Mouse (Mus musculus): ENCODE measurements around the gene Lats2. TPM values are rescaled to one million over a fixed set of nuclear protein-coding genes. Genes with fewer than 3 reads are reported as not detected.
"Not testable (repeated sequence)": the region's sequence is repeated elsewhere in the genome, so short reads cannot be mapped to it uniquely, and the experiment has no call there.

Gene Lats2
- polyA plus RNA-seq, 1 experiment from 2014 or later, result 23.9 TPM

GRCm38 (mm10) chr14:57663630-57664029, 94.6 kb downstream of the Lats2 start:
- no peak for DNase-seq (ENCODE audit: low spot score)
- H3K4me2 ChIP-seq (ENCODE audit: low read depth, low read length), result peak overlapping the region; percentile 91
- no peak for ATAC-seq (ENCODE audit: low read depth)
- WGBS, result 24% methylated on average over 1 of the region's 1 CpGs
- no peaks in the 10 kb centered on the region for H3K27me3 ChIP-seq (replicated peaks; ENCODE audit: control insufficient read depth, insufficient read depth, low read length)
- H3K27ac ChIP-seq (replicated peaks; ENCODE audit: low read depth, low read length), result no peak overlapping the region
- H3K9ac ChIP-seq (ENCODE audit: low read depth, low read length), result peak overlapping the region; percentile 94
- peak overlapping the region; percentile 83 for H3K4me3 ChIP-seq (ENCODE audit: low read depth, low read length)
- no peaks in the 10 kb centered on the region for H3K36me3 ChIP-seq (ENCODE audit: control insufficient read depth, insufficient read depth, low read length)
- H3K9me3 ChIP-seq (ENCODE audit: control insufficient read depth, low read length), result no peaks in the 10 kb centered on the region
- H3K4me1 ChIP-seq (ENCODE audit: control insufficient read depth, insufficient read depth, low read length), result peaks cover 16% of the 10 kb centered on the region

GRCm38 (mm10) chr14:57658301-57658700, 99.9 kb downstream of the Lats2 start:
- no peak for ATAC-seq (ENCODE audit: low read depth)
- H3K4me3 ChIP-seq (ENCODE audit: low read depth, low read length), result no peak overlapping the region

GRCm38 (mm10) chr14:57657500-57657899, 100.7 kb downstream of the Lats2 start:
- H3K36me3 ChIP-seq (ENCODE audit: control insufficient read depth, insufficient read depth, low read length), result 0 out of 2 replicates have a peak, but pooled peaks cover 4% of the 10 kb centered on the region
- no peaks in the 10 kb centered on the region for H3K4me1 ChIP-seq (ENCODE audit: control insufficient read depth, insufficient read depth, low read length)
- 92% methylated on average over 2 of the region's 2 CpGs for WGBS
- H3K27me3 ChIP-seq (replicated peaks; ENCODE audit: control insufficient read depth, insufficient read depth, low read length), result no peaks in the 10 kb centered on the region
- ATAC-seq (ENCODE audit: low read depth), result no peak
- no peaks in the 10 kb centered on the region for H3K9me3 ChIP-seq (ENCODE audit: control insufficient read depth, low read length)
- no peak overlapping the region for H3K4me2 ChIP-seq (ENCODE audit: low read depth, low read length)
- H3K27ac ChIP-seq (replicated peaks; ENCODE audit: low read depth, low read length), result no peak overlapping the region
- no peak for DNase-seq (ENCODE audit: low spot score)
- H3K4me3 ChIP-seq (ENCODE audit: low read depth, low read length), result no peak overlapping the region
- no peak overlapping the region for H3K9ac ChIP-seq (ENCODE audit: low read depth, low read length)

More at GRCm38 (mm10) chr14:57658301-57658700, 99.9 kb downstream of the Lats2 start:
- no peak overlapping the region for H3K9ac ChIP-seq (ENCODE audit: low read depth, low read length)
- no peaks in the 10 kb centered on the region for H3K9me3 ChIP-seq (ENCODE audit: control insufficient read depth, low read length)
- H3K4me1 ChIP-seq (ENCODE audit: control insufficient read depth, insufficient read depth, low read length), result peaks cover 4% of the 10 kb centered on the region; the same call in 1 of the 2 replicates
- DNase-seq (ENCODE audit: low spot score), result no peak
- 0 out of 2 replicates have a peak, but pooled peaks cover 4% of the 10 kb centered on the region for H3K36me3 ChIP-seq (ENCODE audit: control insufficient read depth, insufficient read depth, low read length)
- H3K27me3 ChIP-seq (replicated peaks; ENCODE audit: control insufficient read depth, insufficient read depth, low read length), result no peaks in the 10 kb centered on the region
- 99% methylated on average over 4 of the region's 4 CpGs for WGBS
- no peak overlapping the region for H3K4me2 ChIP-seq (ENCODE audit: low read depth, low read length)
- no peak overlapping the region for H3K27ac ChIP-seq (replicated peaks; ENCODE audit: low read depth, low read length)

GRCm38 (mm10) chr14:57656519-57656918, 101.7 kb downstream of the Lats2 start:
- 91% methylated on average over 3 of the region's 3 CpGs for WGBS
- not testable (repeated sequence) for H3K4me2 ChIP-seq (ENCODE audit: low read depth, low read length); H3K4me1 ChIP-seq (ENCODE audit: control insufficient read depth, insufficient read depth, low read length); H3K4me3 ChIP-seq (ENCODE audit: low read depth, low read length); H3K36me3 ChIP-seq (ENCODE audit: control insufficient read depth, insufficient read depth, low read length); H3K9ac ChIP-seq (ENCODE audit: low read depth, low read length); H3K9me3 ChIP-seq (ENCODE audit: control insufficient read depth, low read length); ATAC-seq (ENCODE audit: low read depth); H3K27me3 ChIP-seq (replicated peaks; ENCODE audit: control insufficient read depth, insufficient read depth, low read length); H3K27ac ChIP-seq (replicated peaks; ENCODE audit: low read depth, low read length); DNase-seq (ENCODE audit: low spot score)

GRCm38 (mm10) chr14:57649501-57649900, 108.7 kb downstream of the Lats2 start:
- Histone ChIP-seq H3K4me2 (ENCODE audit: low read depth, low read length) (no peak overlapping the region), H3K9ac (ENCODE audit: low read depth, low read length) (no peak overlapping the region), H3K36me3 (ENCODE audit: control insufficient read depth, insufficient read depth, low read length) (0 out of 2 replicates have a peak, but pooled peaks cover 4% of the 10 kb centered on the region), H3K4me3 (ENCODE audit: low read depth, low read length) (no peak overlapping the region), H3K27me3 (replicated peaks; ENCODE audit: control insufficient read depth, insufficient read depth, low read length) (no peaks in the 10 kb centered on the region), H3K9me3 (ENCODE audit: control insufficient read depth, low read length) (no peaks in the 10 kb centered on the region), H3K4me1 (ENCODE audit: control insufficient read depth, insufficient read depth, low read length) (no peaks in the 10 kb centered on the region), H3K27ac (replicated peaks; ENCODE audit: low read depth, low read length) (no peak overlapping the region)
- no peak for DNase-seq (ENCODE audit: low spot score)
- no peak for ATAC-seq (ENCODE audit: low read depth)

GRCm38 (mm10) chr14:57646155-57646554, 112.0 kb downstream of the Lats2 start:
- no peak for ATAC-seq (ENCODE audit: low read depth)
- Histone ChIP-seq H3K9me3 (ENCODE audit: control insufficient read depth, low read length) (no peaks in the 10 kb centered on the region), H3K4me3 (ENCODE audit: low read depth, low read length) (no peak overlapping the region), H3K36me3 (ENCODE audit: control insufficient read depth, insufficient read depth, low read length) (peaks cover 14% of the 10 kb centered on the region; the same call in 1 of the 2 replicates), H3K9ac (ENCODE audit: low read depth, low read length) (no peak overlapping the region), H3K27ac (replicated peaks; ENCODE audit: low read depth, low read length) (no peak overlapping the region), H3K4me1 (ENCODE audit: control insufficient read depth, insufficient read depth, low read length) (no peaks in the 10 kb centered on the region), H3K27me3 (replicated peaks; ENCODE audit: control insufficient read depth, insufficient read depth, low read length) (no peaks in the 10 kb centered on the region), H3K4me2 (ENCODE audit: low read depth, low read length) (no peak overlapping the region)
- no peak for DNase-seq (ENCODE audit: low spot score)
- 80% methylated on average over 4 of the region's 4 CpGs for WGBS

Small RNA genes within 50 kb of the gene (microRNA-seq; reads per million reads assigned to microRNA genes)
- gene Mir3077 (ENCODE audit: borderline number of aligned reads), result not detected

Other genes starting within 250 kb of the Lats2 start
- gene Il17d, start 233.6 kb downstream of the Lats2 start, polyA plus RNA-seq (2014; fragmentation: Nextera tagmentation; extraction: Ambion mirVana), result 5.4 and 5.5 TPM in 2 replicates
- gene Eef1akmt1, start 186.8 kb downstream of the Lats2 start, polyA plus RNA-seq (2014; fragmentation: Nextera tagmentation; extraction: Ambion mirVana), result 87.2 and 105 TPM in 2 replicates
- gene Xpo4, start 93.0 kb downstream of the Lats2 start, polyA plus RNA-seq (2014; fragmentation: Nextera tagmentation; extraction: Ambion mirVana), result 23.0 and 26.5 TPM in 2 replicates
- not detected in 2 replicates for gene Gm49361, start 12.3 kb downstream of the Lats2 start, polyA plus RNA-seq (2014; fragmentation: Nextera tagmentation; extraction: Ambion mirVana)
- 19.6 and 48.6 TPM in 2 replicates for gene Sap18, start 39.8 kb upstream of the Lats2 start, polyA plus RNA-seq (2014; fragmentation: Nextera tagmentation; extraction: Ambion mirVana)
- 15.3 and 17.2 TPM in 2 replicates for gene Ska3, start 67.8 kb upstream of the Lats2 start, polyA plus RNA-seq (2014; fragmentation: Nextera tagmentation; extraction: Ambion mirVana)
- gene Mrpl57, start 67.8 kb upstream of the Lats2 start, polyA plus RNA-seq (2014; fragmentation: Nextera tagmentation; extraction: Ambion mirVana), result 151 and 161 TPM in 2 replicates
- 49.6 and 52.8 TPM in 2 replicates for gene Zdhhc20, start 131.9 kb upstream of the Lats2 start, polyA plus RNA-seq (2014; fragmentation: Nextera tagmentation; extraction: Ambion mirVana)
- 63.1 and 67.7 TPM in 2 replicates for gene Micu2, start 240.9 kb upstream of the Lats2 start, polyA plus RNA-seq (2014; fragmentation: Nextera tagmentation; extraction: Ambion mirVana)